Mouse (Mus musculus) embryonic facial prominence, embryonic 11.5 days (tissue): Measurements from ENCODE around the gene Spred2. TPM values are rescaled to one million over a fixed set of nuclear protein-coding genes. Genes with fewer than 3 reads are reported as not detected.

Experiments used
- ATAC-seq: fragments of 200-750 bp; cut with Nextera tagmentation; replicated peaks from 2 replicates; pipeline ENCODE4 v1.8.0; 2017; ENCODE audit warnings: low read depth; ENCODE audit not compliant: insufficient number of reproducible peaks, low FRiP score, low TSS enrichment
- DNase-seq: peaks from one replicate; pipeline ENCODE4 v3.0.0-alpha.2; 2015; ENCODE audit warnings: low spot score
- H3K27ac ChIP-seq: fragments of 300-500 bp; sonication (generic); replicated peaks from 2 replicates; pipeline ENCODE4 v1.5.1; 2014; ENCODE audit warnings: mild to moderate bottlenecking, low read depth, low read length, control low read depth
- H3K27me3 ChIP-seq: fragments of 300-500 bp; sonication (generic); 2 replicates; pipeline ENCODE4 v1.6.1; 2014; ENCODE audit warnings: mild to moderate bottlenecking, low read length, moderate library complexity, mixed read lengths; ENCODE audit not compliant: control insufficient read depth, insufficient read depth
- H3K36me3 ChIP-seq: fragments of 300-500 bp; sonication (generic); replicated peaks from 2 replicates; pipeline ENCODE4 v1.6.1; 2014; ENCODE audit warnings: low read depth, mild to moderate bottlenecking, low read length, moderate library complexity, mixed read lengths; ENCODE audit not compliant: control insufficient read depth, insufficient read depth
- H3K4me1 ChIP-seq: fragments of 300-500 bp; sonication (generic); 2 replicates; pipeline ENCODE4 v1.6.1; 2014; ENCODE audit warnings: low read length, mixed read lengths; ENCODE audit not compliant: control insufficient read depth, insufficient read depth
- H3K4me2 ChIP-seq: fragments of 300-500 bp; sonication (generic); 2 replicates; pipeline ENCODE4 v1.6.1; 2014; ENCODE audit warnings: low read depth, mild to moderate bottlenecking, control low read depth, low read length, moderate library complexity
- H3K4me3 ChIP-seq: fragments of 300-500 bp; sonication (generic); 2 replicates; pipeline ENCODE4 v1.5.1; 2014; ENCODE audit warnings: low read depth, low read length, control low read depth
- H3K9ac ChIP-seq: fragments of 300-500 bp; sonication (generic); replicated peaks from 2 replicates; pipeline ENCODE4 v1.6.1; 2014; ENCODE audit warnings: mild to moderate bottlenecking, control low read depth, low read length
- H3K9me3 ChIP-seq: fragments of 300-500 bp; sonication (generic); replicated peaks from 2 replicates; pipeline ENCODE4 v1.6.1; 2016; ENCODE audit warnings: mild to moderate bottlenecking, low read length, inconsistent platforms, mixed read lengths; ENCODE audit not compliant: control insufficient read depth
- WGBS: fragments of 180-500 bp; shearing (Covaris S2); extraction: QIAGEN DNeasy Blood & Tissue Kit; methylation state at CpG from one replicate; pipeline ENCODE4 v1.1.7; 2014; 5-methylcytosine and 5-hydroxymethylcytosine counted together
- polyA plus RNA-seq: library from polyadenylated mRNA; unstranded; fragments of >200 nt; fragmentation: Nextera tagmentation; extraction: Ambion mirVana; gene quantifications from 2 replicates; pipeline ENCODE4 v1.2.1, GENCODE M21; 2014

The Spred2 gene
- polyA plus RNA-seq, 1 experiment from 2014 or later = 6.4 TPM

DNA sequence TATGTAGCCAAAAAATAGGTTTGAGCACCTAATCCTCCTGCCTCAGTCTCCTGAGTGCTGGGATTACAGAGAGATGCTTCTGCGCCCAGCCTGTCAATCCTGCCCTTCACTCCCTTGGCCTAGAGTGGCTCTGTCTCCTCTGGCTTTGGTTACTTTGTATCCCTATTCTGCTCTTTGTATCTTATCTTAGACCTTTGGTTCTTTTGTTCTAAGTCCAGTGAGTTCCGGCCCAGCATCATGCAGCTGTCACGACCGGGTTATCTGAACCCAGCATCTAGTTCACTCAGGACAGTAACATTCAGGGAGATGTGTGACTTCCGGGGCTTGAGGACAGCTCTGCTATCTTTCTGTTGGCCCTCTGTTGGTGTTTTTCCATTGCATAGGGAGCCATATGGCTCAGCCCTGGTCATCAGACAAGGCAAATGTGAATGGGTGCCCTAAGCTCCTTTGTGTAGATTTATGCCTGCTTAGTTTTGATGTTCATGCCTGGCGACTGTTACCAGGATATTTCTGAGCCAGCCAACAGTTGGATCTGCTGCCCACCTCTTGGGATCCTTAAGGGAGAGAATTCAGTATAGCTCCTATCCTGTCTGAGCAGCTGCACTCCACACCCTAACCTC, 109.5 kb downstream of the Spred2 start:
- no peak for DNase-seq
- no peak for ATAC-seq
- WGBS = 87% methylated on average over 6 of the region's 6 CpGs
- H3K36me3 ChIP-seq = no peaks in the 10 kb centered on the region
- no peak overlapping the region for H3K27ac ChIP-seq
- no peak overlapping the region for H3K4me2 ChIP-seq
- H3K4me1 ChIP-seq = no peaks in the 10 kb centered on the region
- H3K27me3 ChIP-seq = no peaks in the 10 kb centered on the region
- H3K9me3 ChIP-seq = no peaks in the 10 kb centered on the region
- H3K4me3 ChIP-seq = no peak overlapping the region
- H3K9ac ChIP-seq = no peak overlapping the region

DNA sequence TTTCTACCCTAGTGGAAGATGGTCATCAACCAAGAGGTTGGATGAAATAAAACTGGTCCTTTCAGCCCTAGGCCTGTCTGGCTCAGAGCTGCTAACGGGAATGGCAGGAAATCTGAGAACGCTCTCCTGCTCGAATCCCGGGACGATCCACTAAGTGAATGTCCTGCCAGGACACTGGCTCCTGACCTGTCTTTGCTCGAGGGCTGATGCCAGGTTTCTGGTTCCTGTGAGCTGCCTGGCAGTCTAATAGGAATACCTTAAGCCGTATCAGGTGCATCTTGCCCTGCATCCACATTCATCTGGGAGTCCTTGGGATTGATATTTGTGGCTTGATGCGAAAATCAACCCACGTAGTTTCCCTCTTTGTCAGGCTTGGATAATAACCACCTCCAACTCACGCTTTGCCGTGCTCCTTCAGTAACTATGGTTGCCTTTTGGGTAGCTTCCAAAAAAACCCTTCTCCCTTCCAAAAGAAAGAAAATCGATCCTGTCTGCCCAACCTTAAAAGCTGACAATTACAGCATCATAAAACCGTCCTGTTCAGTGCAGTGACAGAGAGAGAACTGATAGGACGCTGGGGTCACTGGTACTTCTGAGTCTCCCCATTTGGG, 110.3 kb downstream of the Spred2 start:
- H3K27me3 ChIP-seq = no peaks in the 10 kb centered on the region
- WGBS = 65% methylated on average over 14 of the region's 14 CpGs
- no peaks in the 10 kb centered on the region for H3K36me3 ChIP-seq
- H3K4me3 ChIP-seq = no peak overlapping the region
- H3K27ac ChIP-seq = no peak overlapping the region
- H3K4me2 ChIP-seq = no peak overlapping the region
- H3K9me3 ChIP-seq = no peaks in the 10 kb centered on the region
- no peak overlapping the region for H3K9ac ChIP-seq
- H3K4me1 ChIP-seq = no peaks in the 10 kb centered on the region
- ATAC-seq (no peak), DNase-seq (no peak)

DNA sequence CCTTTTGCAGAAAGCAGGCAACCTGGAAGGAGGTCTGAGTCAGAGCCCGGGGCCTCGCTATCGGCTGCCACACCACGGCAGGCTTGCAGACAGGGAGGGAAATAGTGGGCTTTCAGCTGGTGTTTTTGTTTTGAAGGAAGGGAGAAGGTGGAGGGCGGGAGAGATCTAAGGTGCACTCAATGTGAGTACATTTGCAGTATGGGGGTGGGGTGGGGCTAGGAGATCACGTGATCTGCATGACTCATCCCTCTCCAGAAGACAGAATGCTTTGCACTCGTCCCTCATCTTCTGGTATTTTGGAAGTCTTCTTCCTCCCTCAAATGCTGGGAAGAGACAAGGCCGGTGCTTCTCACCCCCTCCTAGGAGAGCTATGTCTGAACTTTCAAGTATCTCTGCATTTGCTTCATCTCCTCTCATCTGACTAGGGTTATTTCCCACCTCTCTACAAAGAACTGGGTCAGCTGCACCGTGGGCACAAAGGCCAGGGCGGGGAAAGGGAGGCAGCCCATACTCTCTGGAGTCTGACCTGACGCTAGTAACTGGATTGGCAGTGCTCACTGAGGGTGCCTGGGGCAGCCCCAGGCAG, 111.3 kb downstream of the Spred2 start:
- no peaks in the 10 kb centered on the region for H3K27me3 ChIP-seq
- H3K9me3 ChIP-seq = no peaks in the 10 kb centered on the region
- no peaks in the 10 kb centered on the region for H3K4me1 ChIP-seq
- no peak overlapping the region for H3K27ac ChIP-seq
- H3K9ac ChIP-seq = no peak overlapping the region
- ATAC-seq (no peak), DNase-seq (no peak)
- H3K4me2 ChIP-seq = no peak overlapping the region
- WGBS = 65% methylated on average over 11 of the region's 11 CpGs
- no peaks in the 10 kb centered on the region for H3K36me3 ChIP-seq
- H3K4me3 ChIP-seq = no peak overlapping the region

DNA sequence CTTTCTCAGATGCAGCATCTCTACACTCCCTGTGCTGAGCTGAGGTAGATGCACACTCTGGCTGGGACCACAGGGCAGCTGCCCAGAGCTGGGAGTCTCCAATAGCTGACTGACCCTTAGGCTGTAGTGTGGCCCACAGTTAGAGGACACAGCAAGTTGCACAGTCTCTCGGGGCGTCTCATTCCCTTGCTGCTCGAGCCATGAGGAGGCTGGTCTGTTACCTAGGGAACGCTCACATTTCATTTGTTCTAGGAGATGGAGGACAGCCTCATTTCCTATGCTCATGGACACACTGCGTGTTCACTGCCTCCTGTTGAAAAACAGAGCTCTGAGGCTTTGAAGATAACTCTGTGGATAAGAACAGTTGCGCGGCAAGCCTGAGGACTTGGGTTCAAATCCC, 111.8 kb downstream of the Spred2 start:
- no peak for DNase-seq
- no peaks in the 10 kb centered on the region for H3K4me1 ChIP-seq
- H3K9me3 ChIP-seq = no peaks in the 10 kb centered on the region
- no peak overlapping the region for H3K4me3 ChIP-seq
- H3K4me2 ChIP-seq = no peak overlapping the region
- H3K27me3 ChIP-seq = no peaks in the 10 kb centered on the region
- no peaks in the 10 kb centered on the region for H3K36me3 ChIP-seq
- ATAC-seq = no peak
- WGBS = 87% methylated on average over 7 of the region's 7 CpGs
- H3K27ac ChIP-seq = no peak overlapping the region
- no peak overlapping the region for H3K9ac ChIP-seq

DNA sequence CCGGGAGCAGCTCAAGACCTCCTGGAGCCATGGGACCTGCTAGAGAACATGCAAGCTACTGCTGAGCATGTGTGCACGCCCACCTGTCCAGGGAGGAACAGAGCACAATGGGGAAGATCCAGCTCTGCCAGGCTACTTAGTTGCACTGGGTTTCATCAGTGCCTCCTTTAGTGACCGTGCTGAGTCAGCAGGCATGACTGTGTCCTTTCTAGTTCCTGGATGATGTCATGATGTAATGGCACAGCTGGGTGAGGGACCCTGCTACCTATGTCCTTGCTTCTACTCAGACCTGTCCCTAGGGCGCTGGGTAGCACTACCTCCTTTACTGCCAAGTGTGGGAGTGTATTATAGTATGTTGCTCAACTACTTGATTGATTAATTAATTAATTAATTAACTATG, 113.6 kb downstream of the Spred2 start:
- Histone ChIP-seq H3K4me3 (no peak overlapping the region), H3K4me1 (no peaks in the 10 kb centered on the region), H3K36me3 (no peaks in the 10 kb centered on the region), H3K4me2 (no peak overlapping the region), H3K9ac (no peak overlapping the region), H3K27ac (no peak overlapping the region), H3K9me3 (no peaks in the 10 kb centered on the region), H3K27me3 (no peaks in the 10 kb centered on the region)
- 90% methylated on average over 4 of the region's 4 CpGs for WGBS
- no peak for DNase-seq
- ATAC-seq = no peak; the same call in 1 of the 2 replicates

DNA sequence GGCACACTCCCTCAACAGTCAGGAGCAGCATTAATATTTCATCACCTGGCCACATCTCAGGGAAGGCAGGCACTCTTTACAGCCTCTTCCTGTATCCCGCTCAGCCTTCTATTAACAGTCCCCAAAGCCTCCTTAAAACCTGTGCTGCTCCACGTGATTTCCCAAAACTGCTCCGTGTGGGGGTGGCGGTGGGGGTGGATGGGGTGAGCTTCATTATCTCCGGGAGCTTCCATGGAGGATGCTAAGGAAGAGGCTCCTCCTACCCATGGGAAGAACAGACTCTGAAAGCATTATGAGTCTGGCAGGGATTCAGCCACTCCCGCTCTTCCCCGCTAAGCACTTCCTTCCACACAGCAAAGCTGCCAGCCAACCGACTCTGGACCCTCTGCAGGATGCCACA, 114.5 kb downstream of the Spred2 start:
- no peak overlapping the region for H3K4me2 ChIP-seq
- ATAC-seq (no peak), DNase-seq (no peak)
- H3K27ac ChIP-seq = no peak overlapping the region
- 34% methylated on average over 8 of the region's 8 CpGs for WGBS
- H3K27me3 ChIP-seq = no peaks in the 10 kb centered on the region
- H3K4me1 ChIP-seq = no peaks in the 10 kb centered on the region
- no peaks in the 10 kb centered on the region for H3K36me3 ChIP-seq
- no peak overlapping the region for H3K9ac ChIP-seq
- no peak overlapping the region for H3K4me3 ChIP-seq
- H3K9me3 ChIP-seq = no peaks in the 10 kb centered on the region

DNA sequence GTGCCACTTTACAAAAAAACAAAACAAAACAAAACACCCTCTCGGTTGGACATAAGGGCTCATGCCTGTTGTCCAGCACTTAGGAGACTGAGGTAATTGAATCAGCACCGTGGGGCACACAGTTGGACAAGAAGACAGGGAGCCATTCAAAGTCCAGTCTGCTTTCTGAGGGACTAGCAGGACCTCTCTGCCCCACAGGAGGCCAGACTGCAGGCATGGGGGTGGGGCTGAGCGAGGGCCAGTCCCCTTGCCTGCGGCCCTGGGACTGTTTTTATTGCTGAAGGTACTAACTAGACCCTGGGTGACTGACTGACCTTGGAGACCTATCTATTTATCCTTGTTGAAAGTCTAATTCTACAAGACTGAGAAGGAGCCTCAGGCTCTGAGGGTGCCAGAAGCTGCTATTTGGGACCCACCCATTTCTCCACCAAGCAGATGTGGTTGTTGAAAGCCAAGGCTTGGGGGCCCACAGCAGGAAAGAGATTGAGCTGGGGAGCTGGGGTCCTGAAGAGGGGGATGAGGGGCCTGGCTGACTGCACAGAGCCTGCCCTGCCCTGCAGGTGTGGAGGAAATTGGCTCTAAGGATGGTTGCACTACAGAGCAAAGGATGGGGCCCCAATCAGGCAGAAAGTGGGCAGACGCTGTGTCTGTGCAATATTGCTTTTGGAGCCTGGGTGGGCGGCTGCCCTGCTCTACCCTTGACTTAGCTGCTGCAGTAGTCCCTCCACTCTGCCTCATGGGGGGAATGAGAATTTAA, 117.2 kb downstream of the Spred2 start:
- Histone ChIP-seq H3K4me1 (no peaks in the 10 kb centered on the region), H3K27ac (no peak overlapping the region), H3K27me3 (no peaks in the 10 kb centered on the region), H3K36me3 (no peaks in the 10 kb centered on the region), H3K4me3 (no peak overlapping the region), H3K4me2 (no peak overlapping the region), H3K9ac (no peak overlapping the region), H3K9me3 (no peaks in the 10 kb centered on the region)
- ATAC-seq (no peak), DNase-seq (no peak)
- WGBS = 14% methylated on average over 6 of the region's 6 CpGs

DNA sequence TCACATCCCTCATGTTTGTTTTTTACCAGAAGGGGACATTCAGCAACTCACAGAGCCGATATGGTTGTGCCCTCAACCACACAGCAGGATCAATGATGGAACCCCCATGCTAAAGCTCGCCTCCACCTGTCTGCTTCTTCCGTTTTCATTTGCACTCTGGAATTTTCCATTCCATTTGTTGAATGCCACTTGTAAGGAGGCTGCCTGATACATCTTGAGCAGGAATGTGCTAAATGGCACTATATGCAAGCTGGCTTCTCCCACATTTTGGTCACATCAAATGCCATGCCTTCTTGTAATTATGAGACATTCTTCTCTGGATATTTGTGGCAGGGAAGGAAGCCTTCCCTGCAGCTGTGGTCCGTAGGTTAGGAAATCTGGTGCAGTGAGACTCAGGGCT, 117.9 kb downstream of the Spred2 start:
- no peaks in the 10 kb centered on the region for H3K9me3 ChIP-seq
- DNase-seq = no peak
- H3K4me1 ChIP-seq = no peaks in the 10 kb centered on the region
- WGBS = 60% methylated on average over 4 of the region's 4 CpGs
- no peak overlapping the region for H3K4me3 ChIP-seq
- no peak overlapping the region for H3K27ac ChIP-seq
- H3K9ac ChIP-seq = no peak overlapping the region
- H3K36me3 ChIP-seq = no peaks in the 10 kb centered on the region
- ATAC-seq = no peak
- H3K4me2 ChIP-seq = no peak overlapping the region
- H3K27me3 ChIP-seq = no peaks in the 10 kb centered on the region
